Mouse (Mus musculus) mammary gland, adult 2 months (tissue): ENCODE data around the gene A530064D06Rik. TPM values are rescaled to one million over a fixed set of nuclear protein-coding genes. Genes with fewer than 3 reads are reported as not detected.

Source experiments
- polyA plus RNA-seq: library from polyadenylated mRNA; depleted of rRNA; stranded (reverse); fragments of >200 nt; gene quantifications from 2 replicates; pipeline ENCODE4 v1.2.3, GENCODE M21; 2012; ENCODE audit warnings: low replicate concordance; rRNA removed

A530064D06Rik gene
- polyA plus RNA-seq, result 0.85 and 4.0 TPM in 2 replicates

DNA sequence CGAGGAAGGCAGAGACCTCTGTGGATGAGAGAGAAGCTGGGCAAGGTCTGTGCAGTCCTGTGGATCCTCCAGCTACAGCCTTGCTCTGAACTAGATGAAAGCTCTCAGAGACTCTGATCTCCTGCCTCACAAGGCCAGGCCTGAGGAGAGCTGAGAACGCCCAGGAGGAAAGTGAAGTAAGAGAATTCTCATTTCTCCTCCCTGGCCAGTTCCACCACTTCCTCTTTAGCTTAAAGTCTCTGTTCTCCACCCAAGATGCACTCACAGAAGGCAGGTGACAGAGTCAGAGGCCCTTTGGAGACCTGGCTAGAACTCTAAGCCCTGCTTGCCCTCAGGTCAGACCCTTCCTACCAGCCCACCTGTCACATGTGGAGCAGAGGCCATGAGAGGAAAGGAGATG, at the start of gene A530064D06Rik:
A530064D06Rik (minus strand) TSS at position 173 of the 400 bp plus-strand sequence.

GRCm38 (mm10) chr17:48146120-48146519, 21.0 kb downstream of the A530064D06Rik start, which contains the start of gene 9830107B12Rik:
Gene 9830107B12Rik (minus strand): TSS chr17:48146268.

Other genes starting within 250 kb of the A530064D06Rik start
- 53.5 and 160 TPM in 2 replicates for gene Foxp4, start 242.6 kb downstream of the A530064D06Rik start, polyA plus RNA-seq
- not detected in 2 replicates for gene 1700122O11Rik, start 129.0 kb downstream of the A530064D06Rik start, polyA plus RNA-seq
- gene 1700067P10Rik, start 78.0 kb downstream of the A530064D06Rik start, polyA plus RNA-seq, result not detected in 2 replicates
- 0.19 and 0.24 TPM in 2 replicates for gene 9830107B12Rik, start 21.0 kb downstream of the A530064D06Rik start, polyA plus RNA-seq
- gene Trem1, start 65.5 kb upstream of the A530064D06Rik start, polyA plus RNA-seq, result 0.04 and 0.16 TPM in 2 replicates
- 0.20 and 0.23 TPM in 2 replicates for gene Trem3, start 80.5 kb upstream of the A530064D06Rik start, polyA plus RNA-seq
- 2.5 TPM in 2 replicates for gene Treml4, start 97.0 kb upstream of the A530064D06Rik start, polyA plus RNA-seq
- 21.3 and 24.8 TPM in 2 replicates for gene Treml2, start 132.2 kb upstream of the A530064D06Rik start, polyA plus RNA-seq
- 2.7 and 2.8 TPM in 2 replicates for gene B430306N03Rik, start 148.9 kb upstream of the A530064D06Rik start, polyA plus RNA-seq
- gene Trem2, start 179.1 kb upstream of the A530064D06Rik start, polyA plus RNA-seq, result 6.0 and 8.5 TPM in 2 replicates
- 0.13 and 0.23 TPM in 2 replicates for gene Treml1, start 192.6 kb upstream of the A530064D06Rik start, polyA plus RNA-seq
- gene Nfya, start 242.6 kb upstream of the A530064D06Rik start, polyA plus RNA-seq, result 84.2 and 97.2 TPM in 2 replicates
- 5.7 and 13.3 TPM in 2 replicates for gene Oard1, start 242.7 kb upstream of the A530064D06Rik start, polyA plus RNA-seq